Mouse (Mus musculus) cerebellum, postnatal 4 days (tissue): ENCODE results near the gene Keg1.
"Not testable (repeated sequence)": the region's sequence is repeated elsewhere in the genome, so short reads cannot be mapped to it uniquely, and the experiment has no call there.

ENCODE experiments used
- DNase-seq, 2 experiments: peaks; one replicate each; pipeline ENCODE4 v3.0.0; 2022; ENCODE audit warnings: low spot score in 2 of 2, mixed read lengths in 1 of 2

The Keg1 gene

GRCm38 (mm10) chr19:12695590-12695989 is at the start of gene Keg1:
Keg1 (plus strand) TSS chr19:12695786.
- no peak for DNase-seq

- DNase-seq, result no peak
Observed at GRCm38 (mm10) chr19:12649511-12649910, 46.1 kb upstream of the Keg1 start.

- DNase-seq, result no peak
Observed at GRCm38 (mm10) chr19:12666156-12666555, 29.4 kb upstream of the Keg1 start.

- not testable (repeated sequence) for DNase-seq
Observed at GRCm38 (mm10) chr19:12668601-12669000, 27.0 kb upstream of the Keg1 start.

GRCm38 (mm10) chr19:12670139-12670538 is 25.4 kb upstream of the Keg1 start, which contains the start of gene Olfr1442:
Olfr1442 (plus strand) TSS chr19:12670439.
- DNase-seq, result no peak

- no peak for DNase-seq
Observed at GRCm38 (mm10) chr19:12671051-12671450, 24.5 kb upstream of the Keg1 start.

- no peak for DNase-seq
Observed at GRCm38 (mm10) chr19:12677812-12678211, 17.8 kb upstream of the Keg1 start, which contains the start of gene Olfr1443. Olfr1443 (plus strand) TSS chr19:12678112.

GRCm38 (mm10) chr19:12684638-12685037 is 10.9 kb upstream of the Keg1 start:
- no peak for DNase-seq

- DNase-seq, result no peak
Observed at GRCm38 (mm10) chr19:12685231-12685630, 10.4 kb upstream of the Keg1 start.

- DNase-seq, result no peak
Observed at GRCm38 (mm10) chr19:12696221-12696620, 635 bp downstream of the Keg1 start.

- no peak for DNase-seq
Observed at GRCm38 (mm10) chr19:12708458-12708857, 12.9 kb downstream of the Keg1 start.

GRCm38 (mm10) chr19:12708986-12709385 is 13.4 kb downstream of the Keg1 start:
- no peak for DNase-seq

- no peak for DNase-seq
Observed at GRCm38 (mm10) chr19:12719189-12719588, 23.6 kb downstream of the Keg1 start.

- DNase-seq, result no peak
Observed at GRCm38 (mm10) chr19:12720463-12720862, 24.9 kb downstream of the Keg1 start.

GRCm38 (mm10) chr19:12720919-12721318 is 25.3 kb downstream of the Keg1 start:
- not testable (repeated sequence) for DNase-seq

- DNase-seq, result not testable (repeated sequence)
Observed at GRCm38 (mm10) chr19:12721596-12721995, 26.0 kb downstream of the Keg1 start.

GRCm38 (mm10) chr19:12722308-12722707 is 26.7 kb downstream of the Keg1 start:
- DNase-seq, result peak in 1 of 2 experiments; percentile 2

GRCm38 (mm10) chr19:12725851-12726250 is 30.3 kb downstream of the Keg1 start:
- DNase-seq, result no peak

GRCm38 (mm10) chr19:12731036-12731435 is 35.5 kb downstream of the Keg1 start:
- DNase-seq, result no peak

GRCm38 (mm10) chr19:12731950-12732349 is 36.4 kb downstream of the Keg1 start:
- no peak for DNase-seq

- DNase-seq, result no peak
Observed at GRCm38 (mm10) chr19:12756286-12756685, 60.7 kb downstream of the Keg1 start.

GRCm38 (mm10) chr19:12758936-12759478 is 63.4 kb downstream of the Keg1 start:
- no peak for DNase-seq

GRCm38 (mm10) chr19:12759656-12760055 is 64.1 kb downstream of the Keg1 start:
- peak in 1 of 2 experiments; percentile 65 for DNase-seq
